Mouse (Mus musculus) kidney, postnatal 0 days (tissue): ENCODE measurements around the gene Cdh4. TPM values are rescaled to one million over a fixed set of nuclear protein-coding genes. Genes with fewer than 3 reads are reported as not detected.

ENCODE experiments used
- ATAC-seq: fragments of 200-750 bp; cut with Nextera tagmentation; replicated peaks from 2 replicates; pipeline ENCODE4 v1.8.0; 2017; ENCODE audit warnings: low read depth, moderate number of reproducible peaks, moderate TSS enrichment, moderate library complexity; ENCODE audit not compliant: low FRiP score
- DNase-seq: peaks from one replicate; pipeline ENCODE4 v3.0.0-alpha.2; 2016; ENCODE audit warnings: low spot score
- H3K27ac ChIP-seq: fragments of 300-500 bp; sonication (generic); 2 replicates; pipeline ENCODE4 v1.5.1; 2014; ENCODE audit warnings: mild to moderate bottlenecking
- H3K27me3 ChIP-seq: fragments of 300-500 bp; sonication (generic); 2 replicates; pipeline ENCODE4 v1.6.1; 2014; ENCODE audit warnings: low read length, mixed read lengths; ENCODE audit not compliant: insufficient read depth
- H3K36me3 ChIP-seq: fragments of 300-500 bp; sonication (generic); 2 replicates; pipeline ENCODE4 v1.6.1; 2014; ENCODE audit warnings: low read length, mixed read lengths; ENCODE audit not compliant: insufficient read depth
- H3K4me1 ChIP-seq: fragments of 300-500 bp; sonication (generic); replicated peaks from 2 replicates; pipeline ENCODE4 v1.6.1; 2014; ENCODE audit warnings: antibody characterized with exemption, low read length, mixed read lengths; ENCODE audit not compliant: insufficient read depth
- H3K4me2 ChIP-seq: fragments of 300-500 bp; sonication (generic); 2 replicates; pipeline ENCODE4 v1.6.1; 2014; ENCODE audit warnings: mild to moderate bottlenecking, low read length, moderate library complexity, mixed read lengths
- H3K4me3 ChIP-seq: fragments of 300-500 bp; sonication (generic); replicated peaks from 2 replicates; pipeline ENCODE4 v1.5.1; 2014; ENCODE audit warnings: low read depth, low read length
- H3K9ac ChIP-seq: fragments of 300-500 bp; sonication (generic); 2 replicates; pipeline ENCODE4 v1.6.1; 2014; ENCODE audit warnings: low read depth, low read length
- H3K9me3 ChIP-seq: fragments of 300-500 bp; sonication (generic); replicated peaks from 2 replicates; pipeline ENCODE4 v1.6.1; 2016; ENCODE audit warnings: low read length, inconsistent platforms, mixed read lengths
- CTCF ChIP-seq: IDR thresholded peaks from 2 replicates; pipeline ENCODE4 v1.5.1; 2016; ENCODE audit warnings: antibody characterized with exemption, low read depth, mild to moderate bottlenecking, moderate library complexity
- WGBS: fragments of 180-500 bp; shearing (Covaris S2); extraction: QIAGEN DNeasy Blood & Tissue Kit; methylation state at CpG from one replicate; pipeline ENCODE4 v1.1.7; 2014; 5-methylcytosine and 5-hydroxymethylcytosine counted together
- polyA plus RNA-seq: library from polyadenylated mRNA; unstranded; fragments of >200 nt; fragmentation: Nextera tagmentation; extraction: Ambion mirVana; gene quantifications from 2 replicates; pipeline ENCODE4 v1.2.1, GENCODE M21; 2015

The Cdh4 gene
- polyA plus RNA-seq, 1 experiment from 2014 or later = 11.5 TPM

GRCm38 (mm10) chr2:179712690-179713089 lies 270.5 kb downstream of the Cdh4 start:
- Histone ChIP-seq H3K4me3 (no peak overlapping the region), H3K4me2 (no peak overlapping the region), H3K9ac (no peak overlapping the region), H3K36me3 (no peaks in the 10 kb centered on the region), H3K27ac (no peak overlapping the region), H3K4me1 (no peaks in the 10 kb centered on the region), H3K27me3 (no peaks in the 10 kb centered on the region), H3K9me3 (no peaks in the 10 kb centered on the region)
- no peak for TF ChIP-seq CTCF
- ATAC-seq (no peak), DNase-seq (no peak)
- 67% methylated on average over 7 of the region's 7 CpGs for WGBS

- H3K36me3 ChIP-seq = no peaks in the 10 kb centered on the region
- no peaks in the 10 kb centered on the region for H3K9me3 ChIP-seq
- H3K27me3 ChIP-seq = no peaks in the 10 kb centered on the region
- no peak for TF ChIP-seq CTCF
- H3K27ac ChIP-seq = no peak overlapping the region
- H3K4me2 ChIP-seq = no peak overlapping the region
- ATAC-seq (no peak), DNase-seq (no peak)
- H3K4me3 ChIP-seq = no peak overlapping the region
- H3K4me1 ChIP-seq = no peaks in the 10 kb centered on the region
- H3K9ac ChIP-seq = no peak overlapping the region
- WGBS = 70% methylated on average over 4 of the region's 4 CpGs
Measured at GRCm38 (mm10) chr2:179713326-179713725, 271.1 kb downstream of the Cdh4 start.

- no peak for TF ChIP-seq CTCF
- DNase-seq (no peak), ATAC-seq (no peak)
- H3K4me3 ChIP-seq = no peak overlapping the region
- no peak overlapping the region for H3K9ac ChIP-seq
- no peak overlapping the region for H3K27ac ChIP-seq
- H3K9me3 ChIP-seq = no peaks in the 10 kb centered on the region
- WGBS = 84% methylated on average over 3 of the region's 3 CpGs
- no peak overlapping the region for H3K4me2 ChIP-seq
- H3K4me1 ChIP-seq = no peaks in the 10 kb centered on the region
- H3K36me3 ChIP-seq = no peaks in the 10 kb centered on the region
- no peaks in the 10 kb centered on the region for H3K27me3 ChIP-seq
Measured at GRCm38 (mm10) chr2:179714145-179714544, 271.9 kb downstream of the Cdh4 start.

GRCm38 (mm10) chr2:179715375-179715774 lies 273.1 kb downstream of the Cdh4 start:
- Histone ChIP-seq H3K4me1 (no peaks in the 10 kb centered on the region), H3K9ac (no peak overlapping the region), H3K4me2 (no peak overlapping the region), H3K9me3 (no peaks in the 10 kb centered on the region), H3K4me3 (no peak overlapping the region), H3K36me3 (no peaks in the 10 kb centered on the region), H3K27me3 (no peaks in the 10 kb centered on the region), H3K27ac (no peak overlapping the region)
- DNase-seq (no peak), ATAC-seq (no peak)
- 100% methylated on average over 1 of the region's 1 CpGs for WGBS
- no peak for TF ChIP-seq CTCF

- H3K9me3 ChIP-seq = no peaks in the 10 kb centered on the region
- DNase-seq = no peak
- no peak overlapping the region for H3K4me3 ChIP-seq
- WGBS = 47% methylated on average over 3 of the region's 3 CpGs
- H3K27ac ChIP-seq = no peak overlapping the region
- H3K27me3 ChIP-seq = no peaks in the 10 kb centered on the region; the same call in 1 of the 2 replicates
- no peak for ATAC-seq
- no peak overlapping the region for H3K9ac ChIP-seq
- H3K4me1 ChIP-seq = no peaks in the 10 kb centered on the region
- TF ChIP-seq CTCF = no peak
- H3K36me3 ChIP-seq = no peaks in the 10 kb centered on the region
- no peak overlapping the region for H3K4me2 ChIP-seq
Measured at GRCm38 (mm10) chr2:179720366-179720765, 278.1 kb downstream of the Cdh4 start.

GRCm38 (mm10) chr2:179721534-179722516 lies 279.6 kb downstream of the Cdh4 start:
- H3K4me3 ChIP-seq = no peak overlapping the region
- 45% methylated on average over 18 of the region's 18 CpGs for WGBS
- no peak for TF ChIP-seq CTCF

More at GRCm38 (mm10) chr2:179721534-179722516, 279.6 kb downstream of the Cdh4 start:
- Histone ChIP-seq H3K9me3 (no peaks in the 10 kb centered on the region), H3K4me2 (no peak overlapping the region), H3K4me1 (no peaks in the 10 kb centered on the region), H3K36me3 (no peaks in the 10 kb centered on the region), H3K9ac (no peak overlapping the region), H3K27ac (no peak overlapping the region), H3K27me3 (no peaks in the 10 kb centered on the region; the same call in 1 of the 2 replicates)
- no peak for ATAC-seq
- no peak for DNase-seq
